ENCODE assay signal across 9 mouse cellular contexts in genomic region chr2:45100017-45100416, GRCm38 (mm10). TPM values are rescaled to one million over a fixed set of nuclear protein-coding genes. Genes with fewer than 3 reads are reported as not detected.
DNase-seq lines count a peak whose midpoint lies in the region; ATAC-seq and TF ChIP-seq lines count a peak whose summit lies in the region.
"Had no signal": no experiment of that assay in that cellular context is flagged by ENCODE, and none has a peak within 500 bp of the region (broad histone marks: within the 10 kb centered on the region; RNA-seq: fewer than 3 reads in every experiment).

No protein-coding gene starts in this region.

- H3K4me2 ChIP-seq in forebrain, embryonic 16.5 days (ENCODE audit: low read length): 0 out of 2 replicates have a peak overlapping the region, but pooled peaks have one; percentile 14
- no peak overlapping the region for H3K4me2 ChIP-seq in forebrain, embryonic 11.5 days (ENCODE audit: low read depth, low read length, severe bottlenecking)
- H3K4me2 ChIP-seq in kidney, postnatal 0 days (ENCODE audit: low read length): 0 out of 2 replicates have a peak overlapping the region, but pooled peaks have one; percentile 13
- H3K4me2 ChIP-seq in liver, embryonic 14.5 days (ENCODE audit: low read depth): peak overlapping the region; percentile 42
- no peak overlapping the region for H3K4me2 ChIP-seq in midbrain, embryonic 16.5 days (ENCODE audit: low read length)

- ATAC-seq in forebrain, embryonic 16.5 days: no peak
- no peak for ATAC-seq in forebrain, embryonic 11.5 days (replicated peaks; ENCODE audit: low FRiP score)
- no peak for ATAC-seq in kidney, postnatal 0 days (replicated peaks; ENCODE audit: low FRiP score, low read depth)
- peak; percentile 45 for ATAC-seq in G1E (ENCODE audit: extremely low read depth, insufficient number of reproducible peaks, low FRiP score, poor library complexity, severe bottlenecking)
- 0 out of 2 replicates have a peak, but pooled peaks have one; percentile 36 for ATAC-seq in liver, embryonic 14.5 days (ENCODE audit: insufficient read depth)
- no peak for ATAC-seq in midbrain, embryonic 16.5 days

- 64% methylated on average over 4 of the region's 4 CpGs for WGBS in forebrain, embryonic 16.5 days
- WGBS in forebrain, embryonic 11.5 days: 84% methylated on average over 4 of the region's 4 CpGs
- WGBS in kidney, postnatal 0 days: 59% methylated on average over 4 of the region's 4 CpGs
- WGBS in liver, embryonic 14.5 days (ENCODE audit: insufficient replicate concordance): 8% methylated on average over 4 of the region's 4 CpGs
- WGBS in midbrain, embryonic 16.5 days: 73% methylated on average over 4 of the region's 4 CpGs

- H3K36me3 ChIP-seq in forebrain, embryonic 16.5 days (ENCODE audit: control insufficient read depth, insufficient read depth): no peaks in the 10 kb centered on the region
- no peaks in the 10 kb centered on the region for H3K36me3 ChIP-seq in forebrain, embryonic 11.5 days (ENCODE audit: control insufficient read depth, insufficient read depth, low read length)
- H3K36me3 ChIP-seq in kidney, postnatal 0 days (ENCODE audit: insufficient read depth, low read length): no peaks in the 10 kb centered on the region
- H3K36me3 ChIP-seq in G1E (replicated peaks): peaks cover 61% of the 10 kb centered on the region
- peaks cover 6% of the 10 kb centered on the region for H3K36me3 ChIP-seq in liver, embryonic 14.5 days (replicated peaks; ENCODE audit: control insufficient read depth, insufficient read depth, low read depth)
- H3K36me3 ChIP-seq in midbrain, embryonic 16.5 days (ENCODE audit: control insufficient read depth, insufficient read depth, low read length): no peaks in the 10 kb centered on the region

- H3K9me3 ChIP-seq in forebrain, embryonic 16.5 days (ENCODE audit: control insufficient read depth, low read length): no peaks in the 10 kb centered on the region
- no peaks in the 10 kb centered on the region for H3K9me3 ChIP-seq in forebrain, embryonic 11.5 days (ENCODE audit: control insufficient read depth, low read length)
- H3K9me3 ChIP-seq in kidney, postnatal 0 days (replicated peaks; ENCODE audit: low read length): no peaks in the 10 kb centered on the region
- no peaks in the 10 kb centered on the region for H3K9me3 ChIP-seq in G1E (replicated peaks)
- no peaks in the 10 kb centered on the region for H3K9me3 ChIP-seq in liver, embryonic 14.5 days (ENCODE audit: control insufficient read depth, low read length)
- no peaks in the 10 kb centered on the region for H3K9me3 ChIP-seq in midbrain, embryonic 16.5 days (replicated peaks; ENCODE audit: control insufficient read depth, low read length, poor library complexity, severe bottlenecking)

- TF ChIP-seq EP300 in liver, embryonic 14.5 days (IDR thresholded peaks at IDR 0.05; ENCODE audit: low read depth): no peak

- no peak overlapping the region for H3K4me3 ChIP-seq in forebrain, embryonic 16.5 days (replicated peaks; ENCODE audit: low read length)
- no peak overlapping the region for H3K4me3 ChIP-seq in forebrain, embryonic 11.5 days (ENCODE audit: low read depth, low read length)
- H3K4me3 ChIP-seq in kidney, postnatal 0 days (replicated peaks; ENCODE audit: low read depth, low read length): no peak overlapping the region
- no peak overlapping the region for H3K4me3 ChIP-seq in G1E (ENCODE audit: low read depth, low read length)
- H3K4me3 ChIP-seq in liver, embryonic 14.5 days (ENCODE audit: insufficient read depth in 1 of 2, low read depth in 2 of 2, low read length in 2 of 2): 0 out of 4 replicates have a peak overlapping the region, but pooled peaks of 1 of the 2 experiments have one; percentile 9
- H3K4me3 ChIP-seq in midbrain, embryonic 16.5 days (ENCODE audit: low read depth, low read length): no peak overlapping the region

- H3K27me3 ChIP-seq in forebrain, embryonic 16.5 days (replicated peaks; ENCODE audit: control insufficient read depth, insufficient read depth, low read length): no peaks in the 10 kb centered on the region
- H3K27me3 ChIP-seq in forebrain, embryonic 11.5 days (ENCODE audit: control insufficient read depth, insufficient read depth, low read length): no peaks in the 10 kb centered on the region
- H3K27me3 ChIP-seq in kidney, postnatal 0 days (ENCODE audit: insufficient read depth, low read length): no peaks in the 10 kb centered on the region
- H3K27me3 ChIP-seq in G1E (ENCODE audit: insufficient read depth, low read length): no peaks in the 10 kb centered on the region
- H3K27me3 ChIP-seq in liver, embryonic 14.5 days (ENCODE audit: control insufficient read depth, insufficient read depth, low read length): no peaks in the 10 kb centered on the region
- no peaks in the 10 kb centered on the region for H3K27me3 ChIP-seq in midbrain, embryonic 16.5 days (ENCODE audit: control insufficient read depth, insufficient read depth, low read depth, low read length)

- H3K9ac ChIP-seq in forebrain, embryonic 16.5 days (replicated peaks; ENCODE audit: low read depth, low read length): no peak overlapping the region
- no peak overlapping the region for H3K9ac ChIP-seq in forebrain, embryonic 11.5 days (ENCODE audit: low read length)
- no peak overlapping the region for H3K9ac ChIP-seq in kidney, postnatal 0 days (ENCODE audit: low read depth, low read length)
- H3K9ac ChIP-seq in liver, embryonic 14.5 days (replicated peaks): peak overlapping the region; percentile 14
- no peak overlapping the region for H3K9ac ChIP-seq in midbrain, embryonic 16.5 days (ENCODE audit: low read depth, low read length)

- no peak for TF ChIP-seq CTCF in kidney, postnatal 0 days (IDR thresholded peaks at IDR 0.05; ENCODE audit: low read depth)
- TF ChIP-seq CTCF in G1E (IDR thresholded peaks at IDR 0.05; ENCODE audit: low read depth, low read length): no peak
- TF ChIP-seq CTCF in liver, embryonic 14.5 days (IDR thresholded peaks at IDR 0.05; ENCODE audit: low read depth): no peak

- H3K4me1 ChIP-seq in forebrain, embryonic 16.5 days (replicated peaks; ENCODE audit: control insufficient read depth, insufficient read depth, low read length): peaks cover 76% of the 10 kb centered on the region
- peaks cover 45% of the 10 kb centered on the region for H3K4me1 ChIP-seq in forebrain, embryonic 11.5 days (replicated peaks; ENCODE audit: control insufficient read depth, insufficient read depth, low read length)
- peaks cover 23% of the 10 kb centered on the region; the same call in 1 of the 2 replicates for H3K4me1 ChIP-seq in kidney, postnatal 0 days (replicated peaks; ENCODE audit: insufficient read depth, low read length)
- H3K4me1 ChIP-seq in G1E (ENCODE audit: insufficient read depth, low read depth, low read length): peaks cover 68% of the 10 kb centered on the region
- peaks cover 29 to 48% of the 10 kb centered on the region in 2 experiments for H3K4me1 ChIP-seq in liver, embryonic 14.5 days (replicated peaks; ENCODE audit: control insufficient read depth in 2 of 2, insufficient read depth in 2 of 2, low read length in 1 of 2)
- peaks cover 47% of the 10 kb centered on the region for H3K4me1 ChIP-seq in midbrain, embryonic 16.5 days (ENCODE audit: control insufficient read depth, insufficient read depth, low read length)

- H3K27ac ChIP-seq in forebrain, embryonic 16.5 days (ENCODE audit: low read length): peak overlapping the region; percentile 41; the same call in 1 of the 2 replicates
- no peak overlapping the region for H3K27ac ChIP-seq in forebrain, embryonic 11.5 days (ENCODE audit: low read depth, low read length)
- no peak overlapping the region for H3K27ac ChIP-seq in kidney, postnatal 0 days
- peak overlapping the region; percentile 47 for H3K27ac ChIP-seq in liver, embryonic 14.5 days
- H3K27ac ChIP-seq in midbrain, embryonic 16.5 days (ENCODE audit: low read length): no peak overlapping the region

- no peak for DNase-seq in forebrain, embryonic 11.5 days (ENCODE audit: low spot score)
- DNase-seq in kidney, postnatal 0 days (ENCODE audit: low spot score): no peak
- no peak for DNase-seq in kidney, postnatal 36 days
- DNase-seq in G1E (ENCODE audit: low spot score): no peak
- DNase-seq in liver, embryonic 14.5 days (ENCODE audit: low read depth in 3 of 3, low spot score in 3 of 3): no peak
- DNase-seq in left cerebral cortex, adult 18-20 months (ENCODE audit: low spot score in 2 of 2): no peak
- DNase-seq: kidney, adult 11 months had no signal

RNA-seq across cellular contexts. Expression of gene Zeb2, which starts 17.2 kb away (rescaled TPM):
- polyA plus RNA-seq in forebrain, embryonic 16.5 days (2015; fragmentation: Nextera tagmentation; extraction: Ambion mirVana): 120 and 151 TPM in 2 replicates
- polyA plus RNA-seq in forebrain, embryonic 11.5 days (2014; fragmentation: Nextera tagmentation; extraction: Ambion mirVana): 45.6 and 50.0 TPM in 2 replicates
- polyA plus RNA-seq in kidney, postnatal 0 days (2015; fragmentation: Nextera tagmentation; extraction: Ambion mirVana): 31.4 and 34.1 TPM in 2 replicates
- 185 and 216 TPM in 2 replicates for total RNA-seq in G1E (2014; fragmentation: Nextera tagmentation)
- total RNA-seq in G1E (2017): 65.6 and 79.0 TPM in 2 replicates
- 4.8 and 5.6 TPM in 2 replicates for polyA plus RNA-seq in G1E (2012)
- polyA plus RNA-seq in liver, embryonic 14.5 days (2012; rRNA removed): 3.9 and 5.7 TPM in 2 replicates
- polyA plus RNA-seq in liver, embryonic 14.5 days (2014; fragmentation: Nextera tagmentation; extraction: Ambion mirVana): 9.9 and 11.4 TPM in 2 replicates
- 100 to 1,000 TPM; 141 to 180 TPM for total RNA-seq in left cerebral cortex, adult 18-20 months (2021)
- 24.6 and 26.7 TPM in 2 replicates for polyA plus RNA-seq in midbrain, embryonic 16.5 days (2015; fragmentation: Nextera tagmentation; extraction: Ambion mirVana)

Comparison
In these comparisons a context has a peak if more than half of its experiments do, and no peak if none do; other contexts are left out.
1. H3K27ac ChIP-seq: peak in forebrain, embryonic 16.5 days (single experiment) and liver, embryonic 14.5 days (single experiment); none in forebrain, embryonic 11.5 days (single experiment), kidney, postnatal 0 days (single experiment) and midbrain, embryonic 16.5 days (single experiment).
2. H3K4me2 ChIP-seq: peak in forebrain, embryonic 16.5 days (single experiment), kidney, postnatal 0 days (single experiment) and liver, embryonic 14.5 days (single experiment); none in forebrain, embryonic 11.5 days (single experiment) and midbrain, embryonic 16.5 days (single experiment).
3. ATAC-seq: peak in G1E (single experiment) and liver, embryonic 14.5 days (single experiment); none in forebrain, embryonic 16.5 days (single experiment), forebrain, embryonic 11.5 days (single experiment), kidney, postnatal 0 days (single experiment) and midbrain, embryonic 16.5 days (single experiment).